Mouse (Mus musculus): ENCODE measurements around the gene Hoxd12. TPM values are rescaled to one million over a fixed set of nuclear protein-coding genes. Genes with fewer than 3 reads are reported as not detected.

Hoxd12 gene
- total RNA-seq, 2 experiments from 2014 or later = not detected

DNA sequence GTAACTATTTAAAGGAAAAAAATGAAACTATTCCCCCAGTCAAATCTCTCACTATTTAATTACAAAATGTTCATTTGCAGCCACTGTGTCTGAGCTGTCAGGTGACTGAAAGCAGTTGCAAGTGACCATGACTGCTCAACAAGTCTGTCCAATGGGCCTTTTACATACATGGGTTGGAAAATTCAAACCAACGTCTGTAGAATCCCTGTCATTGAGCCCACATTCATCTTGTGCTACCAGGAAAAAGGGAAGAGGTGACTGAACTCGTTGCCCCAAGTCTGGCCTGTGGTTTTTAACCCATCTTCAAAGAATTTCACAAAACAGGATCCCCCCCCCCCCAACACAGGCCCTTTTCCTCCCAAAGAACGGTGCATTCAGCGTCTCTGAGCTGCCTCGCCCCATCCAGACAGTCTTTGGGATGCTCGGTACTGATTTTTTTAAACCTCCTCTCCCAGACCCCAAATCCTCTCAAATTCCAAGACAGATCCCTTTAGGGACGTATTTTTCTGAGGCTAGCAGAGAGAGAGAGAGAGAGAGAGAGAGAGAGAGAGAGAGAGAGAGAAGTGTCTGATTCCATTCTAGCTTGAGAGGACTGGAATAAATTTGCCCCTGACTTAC is 21.1 kb downstream of the Hoxd12 start:
- no peak for DNase-seq

- DNase-seq = no peak
Observed at GRCm38 (mm10) chr2:74696442-74697335, 21.9 kb downstream of the Hoxd12 start.

- DNase-seq = peak; percentile 81 to 84
Observed at GRCm38 (mm10) chr2:74697567-74698121, 22.8 kb downstream of the Hoxd12 start, which contains the start of gene Hoxd9. Gene Hoxd9, plus strand, starts transcription at chr2:74697727.

GRCm38 (mm10) chr2:74698201-74699052 is 23.6 kb downstream of the Hoxd12 start:
- peak; percentile 51 to 64 for DNase-seq

DNA sequence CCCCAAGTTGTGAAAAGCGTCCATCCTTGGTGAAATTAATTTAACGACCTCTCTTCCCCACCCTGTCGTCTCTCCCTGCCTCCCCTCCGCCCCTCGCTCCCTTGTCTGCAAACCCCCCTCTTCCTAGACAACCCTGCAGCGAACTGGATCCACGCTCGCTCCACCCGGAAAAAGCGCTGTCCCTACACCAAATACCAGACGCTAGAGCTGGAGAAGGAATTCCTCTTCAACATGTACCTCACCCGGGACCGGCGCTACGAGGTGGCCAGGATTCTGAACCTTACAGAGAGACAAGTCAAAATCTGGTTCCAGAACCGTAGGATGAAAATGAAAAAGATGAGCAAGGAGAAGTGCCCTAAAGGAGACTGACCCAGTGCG is 24.2 kb downstream of the Hoxd12 start:
- DNase-seq = peak in 1 of 2 experiments; percentile 35

GRCm38 (mm10) chr2:74699664-74700545 is 25.1 kb downstream of the Hoxd12 start:
- no peak for DNase-seq

- DNase-seq = no peak
Observed at GRCm38 (mm10) chr2:74700546-74701112, 25.8 kb downstream of the Hoxd12 start.

DNA sequence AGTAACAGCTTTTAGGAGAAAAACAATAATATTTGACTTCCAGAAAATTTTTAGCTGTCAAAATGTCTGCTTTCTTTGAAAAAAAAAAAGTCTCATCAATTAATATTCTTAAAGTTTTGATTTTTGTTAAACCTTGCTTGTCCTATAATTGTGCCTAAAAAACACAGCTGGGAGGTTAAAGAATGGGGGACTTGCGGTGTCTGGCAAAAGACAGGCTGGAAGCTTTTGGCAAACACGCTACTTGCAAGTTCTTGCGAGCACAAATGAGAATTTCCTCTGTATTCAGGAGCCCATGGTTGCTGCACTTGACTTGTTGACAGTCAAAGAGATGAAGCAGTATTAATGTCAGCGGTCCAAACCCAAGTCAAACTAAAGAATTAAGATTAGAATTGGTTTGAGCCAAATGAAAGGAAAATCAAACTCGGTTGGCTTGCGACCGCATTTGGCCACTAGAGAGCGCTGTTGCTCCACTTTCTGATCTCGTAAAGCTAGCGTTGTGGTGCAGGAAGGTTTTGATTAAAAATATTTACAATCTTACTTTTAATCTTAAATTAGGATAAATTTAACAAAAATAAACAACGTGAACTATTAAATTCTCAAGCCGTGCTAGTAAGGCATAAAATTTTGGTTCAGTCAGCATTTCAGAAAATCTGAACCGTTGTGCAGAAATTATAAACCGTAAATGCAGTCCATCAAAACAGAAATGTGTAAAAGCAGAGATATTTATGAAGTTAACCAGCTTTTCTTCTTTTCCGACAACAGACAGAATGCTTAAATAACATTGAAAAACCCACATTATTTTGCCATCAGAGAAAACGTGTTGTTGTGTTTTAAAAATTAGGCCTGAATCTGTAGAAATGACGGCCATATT is 27.4 kb downstream of the Hoxd12 start:
- DNase-seq = peak; percentile 79 to 84

GRCm38 (mm10) chr2:74702820-74703219 is 28.0 kb downstream of the Hoxd12 start:
- no peak for DNase-seq

GRCm38 (mm10) chr2:74703317-74703716 is 28.5 kb downstream of the Hoxd12 start:
- no peak for DNase-seq

DNA sequence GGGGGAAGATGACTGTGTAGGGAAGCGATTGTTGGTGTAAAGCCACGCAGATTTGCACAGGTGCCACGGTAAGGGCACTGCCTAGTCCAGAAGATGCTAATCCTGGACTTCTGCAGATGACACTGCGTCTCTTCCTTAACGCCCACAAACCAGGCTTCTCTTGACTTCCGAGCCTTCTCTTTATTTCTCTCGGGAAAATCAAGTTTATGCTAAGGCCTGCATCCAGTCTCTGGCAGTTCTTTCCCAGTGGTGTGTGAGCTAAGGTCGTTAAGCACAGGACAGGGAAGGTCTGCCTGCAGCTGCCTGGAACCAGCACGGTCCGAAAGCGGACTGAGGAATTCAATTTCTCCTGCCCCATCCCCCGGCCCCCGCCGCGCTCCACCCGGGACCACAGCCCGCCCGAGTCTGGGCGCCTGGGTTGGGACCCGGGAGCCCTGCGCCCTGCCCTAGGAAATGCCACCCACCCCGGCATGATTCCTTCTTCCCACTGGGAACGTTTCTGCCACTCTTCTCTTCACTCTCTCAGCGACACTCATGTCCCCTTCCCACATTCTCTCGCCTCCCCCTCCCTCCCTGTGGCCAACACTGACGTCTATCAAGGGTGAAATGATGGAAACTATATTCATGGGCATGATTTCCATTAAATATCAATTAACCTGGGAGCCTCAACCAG is 29.0 kb downstream of the Hoxd12 start:
- DNase-seq = no peak

GRCm38 (mm10) chr2:74704393-74704998 is 29.7 kb downstream of the Hoxd12 start, which contains the start of gene Hoxd8:
Gene Hoxd8, plus strand, starts transcription at chr2:74704615.
- peak; percentile 87 to 93 for DNase-seq

GRCm38 (mm10) chr2:74704999-74705466 is 30.2 kb downstream of the Hoxd12 start:
- peak; percentile 67 to 70 for DNase-seq

- DNase-seq = peak; percentile 79 to 88
Observed at GRCm38 (mm10) chr2:74705467-74706089, 30.8 kb downstream of the Hoxd12 start.

- no peak for DNase-seq
Observed at GRCm38 (mm10) chr2:74706393-74706960, 31.7 kb downstream of the Hoxd12 start.

GRCm38 (mm10) chr2:74707599-74707998 is 32.8 kb downstream of the Hoxd12 start:
- no peak for DNase-seq

- peak; percentile 53 to 61 for DNase-seq
Observed at GRCm38 (mm10) chr2:74708676-74709075, 33.9 kb downstream of the Hoxd12 start.
